Mouse (Mus musculus) E14TG2a.4 (cell line): ENCODE data around the gene Creb5.

Experiments
- CTCF ChIP-seq: conservative IDR thresholded peaks from 2 replicates; pipeline ENCODE4 v1.5.1; 2014; ENCODE audit warnings: low read length
- NANOG ChIP-seq: IDR thresholded peaks from 2 replicates; pipeline ENCODE4 v1.6.1; 2014; ENCODE audit warnings: borderline replicate concordance, low read length, mixed read lengths

DNA sequence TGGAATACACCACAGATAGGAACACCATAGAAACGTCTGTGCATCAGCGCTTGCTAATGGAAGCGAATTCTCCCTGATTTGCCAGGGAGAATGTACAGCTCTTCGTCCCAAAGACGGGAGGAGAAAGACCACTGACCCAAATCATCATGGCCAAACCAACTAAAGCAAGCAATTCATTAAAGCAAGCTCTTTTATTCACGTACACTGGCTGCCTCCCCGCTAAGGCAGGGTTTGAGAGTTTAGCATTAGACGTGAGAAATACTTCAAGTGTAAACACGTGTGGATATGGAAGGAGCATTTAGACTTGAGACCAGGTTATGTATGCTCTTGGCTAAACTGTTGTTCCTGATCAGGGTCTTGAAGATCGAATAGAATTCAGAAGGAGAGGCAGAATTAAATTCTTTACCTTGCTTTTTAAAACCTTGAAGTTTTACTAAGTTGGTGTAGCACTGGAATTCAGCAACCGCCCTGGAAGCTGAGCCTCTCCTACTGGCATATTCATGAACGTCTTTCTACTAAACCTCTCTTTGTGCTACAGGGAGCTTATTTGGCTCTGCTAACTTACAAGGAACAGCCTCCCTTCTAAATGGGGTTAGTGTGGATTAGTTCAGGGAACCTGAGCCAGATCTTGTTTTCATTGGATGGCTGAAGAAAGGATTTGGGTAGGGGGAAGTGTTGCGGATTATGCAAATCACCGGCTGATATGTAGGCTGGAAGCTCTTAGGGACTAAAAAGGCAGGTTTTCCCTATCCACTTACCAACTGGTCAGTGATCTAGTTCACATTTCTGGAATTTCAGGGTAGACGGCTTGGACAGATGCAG lies 337.6 kb downstream of the Creb5 start:
- no peak for TF ChIP-seq CTCF
- no peak for TF ChIP-seq NANOG
